Comparison of ENCODE assay signal across 18 mouse cellular contexts in the genomic region with DNA sequence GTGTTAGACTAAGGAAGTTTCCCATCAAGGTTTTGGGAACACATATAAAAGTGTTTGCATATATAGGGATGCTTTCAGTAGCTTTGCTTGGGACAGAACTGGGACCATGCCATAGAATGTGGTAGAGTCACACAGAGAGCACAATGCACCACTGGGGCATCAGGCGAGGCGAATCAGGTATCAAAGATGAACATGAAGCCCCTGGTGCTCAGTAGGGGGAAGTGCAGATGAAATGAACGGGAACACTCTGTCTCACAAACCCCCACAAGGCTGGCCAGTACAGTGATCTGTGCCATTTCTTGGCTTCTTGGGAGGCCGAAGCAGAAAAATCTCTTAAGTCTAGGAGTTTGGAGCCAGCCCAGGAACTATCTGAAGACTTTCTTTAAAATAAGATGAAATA. TPM values are rescaled to one million over a fixed set of nuclear protein-coding genes. Genes with fewer than 3 reads are reported as not detected.
DNase-seq lines count a peak whose midpoint lies in the region; ATAC-seq and TF ChIP-seq lines count a peak whose summit lies in the region.
"Had no signal": no experiment of that assay in that cellular context is flagged by ENCODE, and none has a peak within 500 bp of the region (broad histone marks: within the 10 kb centered on the region; RNA-seq: fewer than 3 reads in every experiment).

No protein-coding gene starts in this region.

- peak; percentile 57; the same call in 1 of the 2 replicates for ATAC-seq in megakaryocyte-erythroid progenitor cell, adult 5-6 weeks (replicated peaks; ENCODE audit: low FRiP score, low TSS enrichment, poor library complexity, severe bottlenecking)

- peak; percentile 6; the same call in 1 of the 2 replicates for TF ChIP-seq CTCF in left cerebral cortex, adult 2 months (IDR thresholded peaks at IDR 0.05)

- no peak overlapping the region for H3K27ac ChIP-seq in left cerebral cortex, adult 2 months
- H3K27ac ChIP-seq: heart, embryonic 13.5 days; hindbrain, embryonic 12.5 days had no signal

- intact Hi-C loops in left cerebral cortex, adult 2 months (cut with DNase I) = loop anchor here (5.0 kb wide), 1 partner anchor 116 kb away; the partner anchor contains the start of gene Myh4

- DNase-seq in embryo, embryonic 10 days (ENCODE audit: low spot score) = peak; percentile 35
- DNase-seq in embryo, embryonic 9.5 days (ENCODE audit: extremely low spot score) = no peak
- no peak for DNase-seq in left cerebral cortex, adult 2 months (ENCODE audit: extremely low spot score in 1 of 2, low spot score in 2 of 2)
- DNase-seq in left cerebral cortex, adult 18-20 months (ENCODE audit: low spot score in 2 of 2) = no peak
- peak; percentile 27 for DNase-seq in NIH3T3 (ENCODE audit: low read depth)
- no peak for DNase-seq in gastrocnemius, postnatal 25 days
- no peak for DNase-seq in heart, adult 11 months
- DNase-seq: adrenal gland, adult 2 months; cerebellum, adult 2 months; gastrocnemius, postnatal 10 days; kidney, adult 2 months; kidney, postnatal 36 days; layer of hippocampus, postnatal 36 days; right cerebral cortex, adult 18-20 months; thymus, postnatal 14 days had no signal

- no peak overlapping the region for H3K4me3 ChIP-seq in left cerebral cortex, adult 2 months
- H3K4me3 ChIP-seq: heart, embryonic 13.5 days; hindbrain, embryonic 12.5 days had no signal

RNA-seq across cellular contexts. Expression of gene Myh13, which starts 31.6 kb away (rescaled TPM):
- under 1 TPM; 0.18 to 0.51 TPM for total RNA-seq in left cerebral cortex, adult 2 months (2021)
- under 1 TPM; 0.07 to 0.09 TPM for total RNA-seq in left cerebral cortex, adult 18-20 months (2021)
- total RNA-seq in megakaryocyte-erythroid progenitor cell, adult 5-6 weeks (2014; fragmentation: Nextera tagmentation) = not detected in 2 replicates
- total RNA-seq in megakaryocyte-erythroid progenitor cell, adult 5-6 weeks (2017) = not detected in 2 replicates
- total RNA-seq in gastrocnemius, postnatal 25 days (2021) = 1 to 10 TPM; 4.3 to 5.8 TPM
- total RNA-seq: adrenal gland, adult 2 months had no signal

Comparison
In these comparisons a context has a peak if more than half of its experiments do, and no peak if none do; other contexts are left out.
1. DNase-seq: peak in embryo, embryonic 10 days (single experiment) and NIH3T3 (single experiment); none in embryo, embryonic 9.5 days (single experiment), left cerebral cortex, adult 2 months (0 of 2), left cerebral cortex, adult 18-20 months (0 of 2), gastrocnemius, postnatal 25 days (single experiment) and heart, adult 11 months (single experiment).